Mouse (Mus musculus) heart, adult 2 months (tissue): ENCODE data around the gene Sh3gl2. TPM values are rescaled to one million over a fixed set of nuclear protein-coding genes. Genes with fewer than 3 reads are reported as not detected.

Experiments
- DNase-seq, 2 experiments: peaks; one replicate each; pipeline ENCODE4 v3.0.0; 2021
- H3K27ac ChIP-seq: fragments of 200-600 bp; 2 replicates; pipeline ENCODE4 v1.8.1; 2022
- H3K27me3 ChIP-seq: fragments of 200-500 bp; 2 replicates; pipeline ENCODE4 v1.6.1; 2012; ENCODE audit warnings: mild to moderate bottlenecking, low read length, inconsistent platforms, mixed read lengths; ENCODE audit not compliant: control insufficient read depth, insufficient read depth
- H3K36me3 ChIP-seq: fragments of 200-500 bp; 2 replicates; pipeline ENCODE4 v1.6.1; 2012; ENCODE audit warnings: low read length, inconsistent platforms; ENCODE audit not compliant: control insufficient read depth, insufficient read depth
- H3K4me1 ChIP-seq: fragments of 200-500 bp; 2 replicates; pipeline ENCODE4 v1.6.1; 2011; ENCODE audit warnings: low read length; ENCODE audit not compliant: control insufficient read depth, insufficient read depth
- H3K4me3 ChIP-seq: fragments of 200-600 bp; 2 replicates; pipeline ENCODE4 v1.8.1; 2022
- H3K79me2 ChIP-seq: fragments of 200-500 bp; replicated peaks from 2 replicates; pipeline ENCODE4 v1.6.1; 2012; ENCODE audit warnings: mild to moderate bottlenecking, inconsistent platforms, low read length, moderate library complexity, mixed read lengths; ENCODE audit not compliant: control insufficient read depth, insufficient read depth
- H3K9ac ChIP-seq: fragments of 200-500 bp; 2 replicates; pipeline ENCODE4 v1.6.1; 2012; ENCODE audit warnings: low read depth, mild to moderate bottlenecking, control low read depth, inconsistent platforms, low read length, mixed read lengths
- CTCF ChIP-seq: fragments of 200-600 bp; IDR thresholded peaks from 2 replicates; pipeline ENCODE4 v1.8.1; 2022; ENCODE audit warnings: antibody characterized with exemption, mild to moderate bottlenecking, moderate library complexity
- EP300 ChIP-seq: fragments of 200-500 bp; IDR thresholded peaks from 2 replicates; pipeline ENCODE4 v1.6.1; 2011; ENCODE audit warnings: low read depth, low read length, control low read depth; ENCODE audit not compliant: insufficient read depth
- POLR2A ChIP-seq: fragments of 200-500 bp; IDR thresholded peaks from 2 replicates; pipeline ENCODE4 v1.6.1; 2011; ENCODE audit warnings: mild to moderate bottlenecking, low read depth, low read length, control low read depth; ENCODE audit not compliant: insufficient read depth
- WGBS: fragments of 180-500 bp; shearing (Covaris S2); methylation state at CpG from one replicate; pipeline ENCODE4 v1.1.7; 2018; 5-methylcytosine and 5-hydroxymethylcytosine counted together
- intact Hi-C: fragments of 180-260 bp; cut with DNase I; formaldehyde crosslinking; loops from one replicate; pipeline ENCODE4 v1.15.1; 2025
- polyA plus RNA-seq: library from polyadenylated mRNA; depleted of rRNA; stranded (reverse); fragments of >200 nt; gene quantifications from 2 replicates; pipeline ENCODE4 v1.2.3, GENCODE M21; 2012
- total RNA-seq, 2 experiments: library from RNA; stranded (reverse); gene quantifications; 2 replicates each; pipeline ENCODE4 v1.2.3; 2021

The Sh3gl2 gene
- total and polyA plus RNA-seq, 3 experiments: 0.62 to 6.7 (median 5.4) TPM

GRCm38 (mm10) chr4:85256461-85257202, 51.7 kb downstream of the Sh3gl2 start:
- Histone ChIP-seq H3K27me3 (no peaks in the 10 kb centered on the region), H3K79me2 (no peaks in the 10 kb centered on the region), H3K9ac (no peak overlapping the region), H3K4me1 (no peaks in the 10 kb centered on the region), H3K4me3 (no peak overlapping the region), H3K36me3 (no peaks in the 10 kb centered on the region), H3K27ac (no peak overlapping the region)
- TF ChIP-seq EP300 (no peak), POLR2A (no peak), CTCF (no peak)
- no peak for DNase-seq
- intact Hi-C loops: no loop called here
- WGBS: 69% methylated on average over 5 of the region's 5 CpGs

- DNase-seq: no peak
- H3K4me1 ChIP-seq: no peaks in the 10 kb centered on the region
- WGBS: 74% methylated on average over 4 of the region's 4 CpGs
- H3K36me3 ChIP-seq: no peaks in the 10 kb centered on the region
- intact Hi-C loops: no loop called here
- no peaks in the 10 kb centered on the region for H3K79me2 ChIP-seq
- no peak overlapping the region for H3K27ac ChIP-seq
- H3K4me3 ChIP-seq: no peak overlapping the region
- no peak overlapping the region for H3K9ac ChIP-seq
- TF ChIP-seq POLR2A: no peak
- TF ChIP-seq CTCF: no peak
- TF ChIP-seq EP300: no peak
- no peaks in the 10 kb centered on the region for H3K27me3 ChIP-seq
Measured at GRCm38 (mm10) chr4:85257771-85258341, 52.9 kb downstream of the Sh3gl2 start.

- no peaks in the 10 kb centered on the region for H3K36me3 ChIP-seq
- intact Hi-C loops: no loop called here
- DNase-seq: no peak
- TF ChIP-seq POLR2A: no peak
- TF ChIP-seq EP300: no peak
- no peak for TF ChIP-seq CTCF
- no peak overlapping the region for H3K27ac ChIP-seq
- no peaks in the 10 kb centered on the region for H3K4me1 ChIP-seq
- no peaks in the 10 kb centered on the region for H3K27me3 ChIP-seq
- no peak overlapping the region for H3K9ac ChIP-seq
- no peak overlapping the region for H3K4me3 ChIP-seq
- no peaks in the 10 kb centered on the region for H3K79me2 ChIP-seq
- WGBS: 84% methylated on average over 12 of the region's 12 CpGs
Measured at GRCm38 (mm10) chr4:85260687-85261658, 56.0 kb downstream of the Sh3gl2 start.

GRCm38 (mm10) chr4:85262146-85262545, 57.2 kb downstream of the Sh3gl2 start:
- Histone ChIP-seq H3K9ac (no peak overlapping the region), H3K4me3 (no peak overlapping the region), H3K27me3 (no peaks in the 10 kb centered on the region), H3K4me1 (no peaks in the 10 kb centered on the region), H3K27ac (no peak overlapping the region), H3K79me2 (no peaks in the 10 kb centered on the region), H3K36me3 (no peaks in the 10 kb centered on the region)
- no peak for TF ChIP-seq CTCF
- no peak for TF ChIP-seq POLR2A
- no peak for TF ChIP-seq EP300
- WGBS: 70% methylated on average over 6 of the region's 6 CpGs
- DNase-seq: no peak
- intact Hi-C loops: no loop called here

GRCm38 (mm10) chr4:85262606-85263005, 57.7 kb downstream of the Sh3gl2 start:
- Histone ChIP-seq H3K27me3 (no peaks in the 10 kb centered on the region), H3K27ac (no peak overlapping the region), H3K4me3 (no peak overlapping the region), H3K9ac (no peak overlapping the region), H3K4me1 (no peaks in the 10 kb centered on the region), H3K36me3 (no peaks in the 10 kb centered on the region), H3K79me2 (no peaks in the 10 kb centered on the region)
- WGBS: 79% methylated on average over 13 of the region's 13 CpGs
- TF ChIP-seq POLR2A (no peak), EP300 (no peak), CTCF (no peak)
- intact Hi-C loops: no loop called here
- DNase-seq: no peak

- Histone ChIP-seq H3K79me2 (no peaks in the 10 kb centered on the region), H3K36me3 (no peaks in the 10 kb centered on the region), H3K27ac (no peak overlapping the region), H3K4me3 (no peak overlapping the region), H3K9ac (no peak overlapping the region), H3K4me1 (no peaks in the 10 kb centered on the region), H3K27me3 (no peaks in the 10 kb centered on the region)
- no peak for DNase-seq
- TF ChIP-seq EP300 (no peak), CTCF (no peak), POLR2A (no peak)
- intact Hi-C loops: no loop called here
- 73% methylated on average over 2 of the region's 2 CpGs for WGBS
Measured at GRCm38 (mm10) chr4:85267456-85267855, 62.5 kb downstream of the Sh3gl2 start.
